Mouse (Mus musculus): ENCODE measurements around the gene Ccdc88a. TPM values are rescaled to one million over a fixed set of nuclear protein-coding genes. Genes with fewer than 3 reads are reported as not detected.

Ccdc88a gene
- polyA plus RNA-seq, 1 experiment from 2014 or later: 41.3 TPM

GRCm38 (mm10) chr11:29373050-29373395 is 435 bp upstream of the Ccdc88a start:
- Histone ChIP-seq H3K27me3 (replicated peaks; ENCODE audit: control insufficient read depth, insufficient read depth, low read length) (no peaks in the 10 kb centered on the region), H3K4me2 (ENCODE audit: low read length) (peak overlapping the region; percentile 68), H3K9me3 (replicated peaks; ENCODE audit: control insufficient read depth, low read length) (no peaks in the 10 kb centered on the region), H3K27ac (ENCODE audit: low read depth, low read length) (peak overlapping the region; percentile 99), H3K4me1 (ENCODE audit: control insufficient read depth, insufficient read depth, low read length) (peaks cover 3% of the 10 kb centered on the region; the same call in 1 of the 2 replicates), H3K9ac (ENCODE audit: low read length) (peak overlapping the region; percentile 96), H3K4me3 (ENCODE audit: low read depth, low read length) (peak overlapping the region; percentile 90), H3K36me3 (ENCODE audit: control insufficient read depth, insufficient read depth, low read length) (no peaks in the 10 kb centered on the region)
- DNase-seq (ENCODE audit: low spot score) (no peak), ATAC-seq (no peak)
- WGBS: 4% methylated on average over 11 of the region's 11 CpGs

DNA sequence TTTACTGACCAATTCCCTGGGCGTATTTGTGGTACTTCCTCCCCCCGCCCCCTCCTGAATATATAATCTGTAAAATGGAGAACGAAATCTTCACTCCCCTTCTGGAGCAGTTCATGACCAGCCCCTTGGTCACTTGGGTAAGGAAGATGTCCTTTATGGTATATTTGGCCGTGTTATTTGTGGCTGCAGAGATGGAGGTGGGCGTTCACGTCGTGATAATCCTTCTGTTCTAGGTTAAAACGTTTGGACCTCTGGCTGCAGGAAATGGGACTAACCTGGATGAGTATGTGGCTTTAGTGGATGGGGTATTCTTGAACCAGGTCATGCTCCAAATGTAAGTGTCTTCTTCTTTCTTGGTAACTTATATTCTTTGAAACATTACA is 807 bp downstream of the Ccdc88a start:
- peak overlapping the region; percentile 68 for H3K4me2 ChIP-seq (ENCODE audit: low read length)
- DNase-seq (ENCODE audit: low spot score): no peak
- WGBS: under 1% methylated on average over 8 of the region's 8 CpGs
- no peaks in the 10 kb centered on the region for H3K9me3 ChIP-seq (replicated peaks; ENCODE audit: control insufficient read depth, low read length)
- H3K27ac ChIP-seq (ENCODE audit: low read depth, low read length): peak overlapping the region; percentile 99
- H3K4me3 ChIP-seq (ENCODE audit: low read depth, low read length): peak overlapping the region; percentile 90
- H3K4me1 ChIP-seq (ENCODE audit: control insufficient read depth, insufficient read depth, low read length): peaks cover 3% of the 10 kb centered on the region; the same call in 1 of the 2 replicates
- no peaks in the 10 kb centered on the region for H3K27me3 ChIP-seq (replicated peaks; ENCODE audit: control insufficient read depth, insufficient read depth, low read length)
- ATAC-seq: peak; percentile 14; the same call in 1 of the 2 replicates
- no peaks in the 10 kb centered on the region for H3K36me3 ChIP-seq (ENCODE audit: control insufficient read depth, insufficient read depth, low read length)
- peak overlapping the region; percentile 96 for H3K9ac ChIP-seq (ENCODE audit: low read length)

DNA sequence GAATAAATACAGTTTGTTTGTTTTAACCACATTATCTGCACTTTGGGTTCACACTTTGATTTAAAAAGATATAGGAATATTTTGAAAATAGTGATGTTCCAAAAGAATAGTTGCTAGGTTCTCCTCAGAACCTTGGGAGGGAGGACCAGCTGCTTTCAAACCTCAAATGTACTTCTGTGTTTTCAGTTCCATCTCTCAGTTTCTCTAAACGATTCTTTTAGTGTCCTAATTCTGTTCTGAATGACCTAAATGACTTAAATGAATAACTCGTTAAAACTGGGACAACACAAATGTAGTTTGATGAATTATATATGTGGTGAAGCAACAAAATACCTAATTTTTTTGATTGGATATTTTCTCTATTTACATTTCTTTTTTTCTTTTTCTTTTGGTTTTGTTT is 3.2 kb downstream of the Ccdc88a start:
- no peak overlapping the region for H3K9ac ChIP-seq (ENCODE audit: low read length)
- H3K4me2 ChIP-seq (ENCODE audit: low read length): peak overlapping the region; percentile 35
- no peaks in the 10 kb centered on the region for H3K9me3 ChIP-seq (replicated peaks; ENCODE audit: control insufficient read depth, low read length)

GRCm38 (mm10) chr11:29378751-29379150 is 5.3 kb downstream of the Ccdc88a start:
- Histone ChIP-seq H3K27me3 (replicated peaks; ENCODE audit: control insufficient read depth, insufficient read depth, low read length) (no peaks in the 10 kb centered on the region), H3K4me1 (ENCODE audit: control insufficient read depth, insufficient read depth, low read length) (peaks cover 3% of the 10 kb centered on the region; the same call in 1 of the 2 replicates), H3K9ac (ENCODE audit: low read length) (no peak overlapping the region), H3K36me3 (ENCODE audit: control insufficient read depth, insufficient read depth, low read length) (no peaks in the 10 kb centered on the region; the same call in 1 of the 2 replicates), H3K4me3 (ENCODE audit: low read depth, low read length) (no peak overlapping the region), H3K9me3 (replicated peaks; ENCODE audit: control insufficient read depth, low read length) (no peaks in the 10 kb centered on the region), H3K4me2 (ENCODE audit: low read length) (no peak overlapping the region), H3K27ac (ENCODE audit: low read depth, low read length) (no peak overlapping the region)
- 86% methylated on average over 1 of the region's 1 CpGs for WGBS
- ATAC-seq: no peak
- no peak for DNase-seq (ENCODE audit: low spot score)

More for the DNA sequence above, 3.2 kb downstream of the Ccdc88a start:
- Histone ChIP-seq H3K27ac (ENCODE audit: low read depth, low read length) (no peak overlapping the region), H3K27me3 (replicated peaks; ENCODE audit: control insufficient read depth, insufficient read depth, low read length) (no peaks in the 10 kb centered on the region), H3K36me3 (ENCODE audit: control insufficient read depth, insufficient read depth, low read length) (no peaks in the 10 kb centered on the region), H3K4me1 (ENCODE audit: control insufficient read depth, insufficient read depth, low read length) (peaks cover 3% of the 10 kb centered on the region; the same call in 1 of the 2 replicates), H3K4me3 (ENCODE audit: low read depth, low read length) (peak overlapping the region; percentile 5; the same call in 1 of the 2 replicates)
- ATAC-seq (no peak), DNase-seq (ENCODE audit: low spot score) (no peak)
- WGBS: 65% methylated on average over 2 of the region's 2 CpGs

DNA sequence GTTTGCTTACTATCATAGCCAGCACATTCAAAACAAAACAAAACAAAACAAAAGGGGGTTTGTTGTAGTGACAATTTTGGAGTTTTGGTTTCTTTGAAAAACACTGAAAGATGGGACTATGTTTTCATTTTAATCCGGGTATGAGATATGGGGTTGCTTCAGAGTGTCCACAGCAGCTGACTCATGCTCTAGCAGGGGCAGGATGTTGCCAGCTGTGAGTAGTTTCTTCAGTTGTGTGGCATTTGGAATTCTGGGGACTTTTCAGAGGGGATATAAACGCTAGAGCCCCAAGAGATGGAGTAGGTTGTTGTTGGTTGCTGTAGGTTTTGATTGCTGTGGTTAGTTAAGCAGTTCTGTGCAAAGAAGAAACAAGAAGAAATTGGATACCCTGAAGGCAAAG is 10.0 kb downstream of the Ccdc88a start:
- H3K27me3 ChIP-seq (replicated peaks; ENCODE audit: control insufficient read depth, insufficient read depth, low read length): no peaks in the 10 kb centered on the region
- no peak overlapping the region for H3K27ac ChIP-seq (ENCODE audit: low read depth, low read length)
- H3K4me1 ChIP-seq (ENCODE audit: control insufficient read depth, insufficient read depth, low read length): no peaks in the 10 kb centered on the region
- WGBS: 75% methylated on average over 2 of the region's 2 CpGs
- ATAC-seq (no peak), DNase-seq (ENCODE audit: low spot score) (no peak)
- no peak overlapping the region for H3K4me3 ChIP-seq (ENCODE audit: low read depth, low read length)
- no peak overlapping the region for H3K4me2 ChIP-seq (ENCODE audit: low read length)
- H3K9ac ChIP-seq (ENCODE audit: low read length): no peak overlapping the region
- H3K9me3 ChIP-seq (replicated peaks; ENCODE audit: control insufficient read depth, low read length): no peaks in the 10 kb centered on the region
- H3K36me3 ChIP-seq (ENCODE audit: control insufficient read depth, insufficient read depth, low read length): peaks cover 5% of the 10 kb centered on the region; the same call in 1 of the 2 replicates

DNA sequence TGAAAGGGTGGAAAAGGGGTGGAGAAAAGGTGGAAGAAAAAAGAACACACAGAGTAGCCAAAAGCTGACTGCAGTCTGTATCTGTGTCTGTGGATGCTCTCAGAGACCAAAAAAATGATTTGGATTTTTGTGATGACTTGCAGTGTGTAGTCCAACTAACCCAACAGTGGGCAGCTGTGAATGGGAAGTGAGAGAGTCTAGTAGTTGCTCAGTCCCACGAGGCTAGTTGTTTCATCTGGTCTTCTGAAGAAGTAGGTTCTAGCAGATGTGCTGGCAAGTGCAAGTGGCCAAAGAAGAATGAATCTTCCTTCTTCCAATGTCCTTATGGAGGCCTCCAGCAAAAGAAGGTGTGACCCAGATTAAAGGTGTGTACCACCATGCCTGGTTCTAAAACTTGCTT is 10.5 kb downstream of the Ccdc88a start:
- H3K27ac ChIP-seq (ENCODE audit: low read depth, low read length): no peak overlapping the region
- no peak for ATAC-seq
- 90% methylated on average over 1 of the region's 1 CpGs for WGBS

DNA sequence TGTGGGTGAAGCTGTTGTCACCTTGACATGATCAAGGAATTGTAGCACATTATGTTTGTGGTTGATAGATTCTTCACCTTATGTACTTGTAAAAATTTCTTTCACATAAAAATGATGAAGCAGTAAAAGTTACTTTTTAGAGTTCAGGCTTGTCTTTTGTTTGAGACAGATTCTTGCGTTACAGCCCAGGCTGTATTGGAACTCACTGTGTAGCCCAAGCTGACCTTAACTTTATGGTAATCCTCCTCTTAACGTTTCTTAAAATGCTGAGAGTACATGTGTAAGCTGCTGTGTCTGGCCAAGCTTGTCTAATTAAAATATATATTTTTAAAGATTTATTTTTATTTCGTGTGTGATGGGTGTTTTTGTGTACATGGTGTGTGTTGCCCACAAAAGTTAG is 11.2 kb downstream of the Ccdc88a start:
- Histone ChIP-seq H3K27me3 (replicated peaks; ENCODE audit: control insufficient read depth, insufficient read depth, low read length) (no peaks in the 10 kb centered on the region), H3K9ac (ENCODE audit: low read length) (no peak overlapping the region), H3K9me3 (replicated peaks; ENCODE audit: control insufficient read depth, low read length) (no peaks in the 10 kb centered on the region), H3K27ac (ENCODE audit: low read depth, low read length) (no peak overlapping the region), H3K4me2 (ENCODE audit: low read length) (no peak overlapping the region), H3K4me3 (ENCODE audit: low read depth, low read length) (no peak overlapping the region), H3K4me1 (ENCODE audit: control insufficient read depth, insufficient read depth, low read length) (no peaks in the 10 kb centered on the region), H3K36me3 (ENCODE audit: control insufficient read depth, insufficient read depth, low read length) (peaks cover 5% of the 10 kb centered on the region; the same call in 1 of the 2 replicates)
- WGBS: 87% methylated on average over 3 of the region's 3 CpGs
- ATAC-seq: no peak
- no peak for DNase-seq (ENCODE audit: low spot score)

More for the DNA sequence above, 10.5 kb downstream of the Ccdc88a start:
- Histone ChIP-seq H3K27me3 (replicated peaks; ENCODE audit: control insufficient read depth, insufficient read depth, low read length) (no peaks in the 10 kb centered on the region), H3K9me3 (replicated peaks; ENCODE audit: control insufficient read depth, low read length) (no peaks in the 10 kb centered on the region), H3K36me3 (ENCODE audit: control insufficient read depth, insufficient read depth, low read length) (peaks cover 5% of the 10 kb centered on the region; the same call in 1 of the 2 replicates), H3K4me2 (ENCODE audit: low read length) (no peak overlapping the region), H3K4me1 (ENCODE audit: control insufficient read depth, insufficient read depth, low read length) (no peaks in the 10 kb centered on the region), H3K4me3 (ENCODE audit: low read depth, low read length) (no peak overlapping the region), H3K9ac (ENCODE audit: low read length) (no peak overlapping the region)
- DNase-seq (ENCODE audit: low spot score): no peak

GRCm38 (mm10) chr11:29389913-29390312 is 16.5 kb downstream of the Ccdc88a start:
- Histone ChIP-seq H3K27me3 (replicated peaks; ENCODE audit: control insufficient read depth, insufficient read depth, low read length) (no peaks in the 10 kb centered on the region), H3K9me3 (replicated peaks; ENCODE audit: control insufficient read depth, low read length) (no peaks in the 10 kb centered on the region)
- WGBS: 45% methylated on average over 4 of the region's 4 CpGs

DNA sequence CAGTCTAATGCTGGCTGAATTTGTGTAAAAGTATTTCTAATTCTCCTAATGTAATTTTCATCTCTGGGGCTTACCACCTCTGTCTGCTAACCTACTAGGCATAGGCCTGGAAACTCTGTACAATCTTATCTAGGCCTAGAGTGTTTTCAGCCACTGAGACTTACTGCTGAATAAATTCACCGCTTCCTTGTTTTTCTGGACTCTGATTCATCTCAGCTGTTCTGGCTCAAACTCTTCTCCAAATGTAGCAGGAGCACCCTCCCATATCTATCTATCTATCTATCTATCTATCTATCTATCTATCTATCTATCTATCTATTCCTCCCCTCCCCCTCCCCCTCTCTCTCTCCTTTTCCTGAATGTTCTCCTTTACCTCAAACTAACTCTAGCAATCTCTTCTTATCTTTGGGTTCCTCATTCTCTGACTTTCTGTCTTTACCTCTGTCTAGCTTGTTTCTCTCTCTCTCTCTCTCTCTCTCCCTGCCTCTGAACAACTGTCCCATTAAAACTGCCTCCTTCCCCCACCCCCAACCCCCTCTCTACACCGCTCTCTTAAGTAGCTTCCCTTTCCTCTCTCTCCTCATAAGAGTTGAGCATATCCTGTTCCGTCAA is 21.8 kb downstream of the Ccdc88a start:
- Histone ChIP-seq H3K27me3 (replicated peaks; ENCODE audit: control insufficient read depth, insufficient read depth, low read length) (no peaks in the 10 kb centered on the region), H3K36me3 (ENCODE audit: control insufficient read depth, insufficient read depth, low read length) (no peaks in the 10 kb centered on the region), H3K27ac (ENCODE audit: low read depth, low read length) (no peak overlapping the region), H3K4me1 (ENCODE audit: control insufficient read depth, insufficient read depth, low read length) (no peaks in the 10 kb centered on the region), H3K4me2 (ENCODE audit: low read length) (no peak overlapping the region), H3K4me3 (ENCODE audit: low read depth, low read length) (no peak overlapping the region), H3K9me3 (replicated peaks; ENCODE audit: control insufficient read depth, low read length) (no peaks in the 10 kb centered on the region), H3K9ac (ENCODE audit: low read length) (no peak overlapping the region)
- DNase-seq (ENCODE audit: low spot score) (no peak), ATAC-seq (no peak)
- WGBS: 98% methylated on average over 3 of the region's 3 CpGs

More at GRCm38 (mm10) chr11:29389913-29390312, 16.5 kb downstream of the Ccdc88a start:
- H3K9ac ChIP-seq (ENCODE audit: low read length): no peak overlapping the region
- ATAC-seq (no peak), DNase-seq (ENCODE audit: low spot score) (no peak)
- no peaks in the 10 kb centered on the region for H3K4me1 ChIP-seq (ENCODE audit: control insufficient read depth, insufficient read depth, low read length)
- H3K4me3 ChIP-seq (ENCODE audit: low read depth, low read length): no peak overlapping the region
- H3K36me3 ChIP-seq (ENCODE audit: control insufficient read depth, insufficient read depth, low read length): no peaks in the 10 kb centered on the region
- H3K27ac ChIP-seq (ENCODE audit: low read depth, low read length): no peak overlapping the region
- no peak overlapping the region for H3K4me2 ChIP-seq (ENCODE audit: low read length)

Measured in forebrain, embryonic 14.5 days (tissue).